Mouse (Mus musculus): ENCODE measurements around the gene Elovl7.

The Elovl7 gene

DNA sequence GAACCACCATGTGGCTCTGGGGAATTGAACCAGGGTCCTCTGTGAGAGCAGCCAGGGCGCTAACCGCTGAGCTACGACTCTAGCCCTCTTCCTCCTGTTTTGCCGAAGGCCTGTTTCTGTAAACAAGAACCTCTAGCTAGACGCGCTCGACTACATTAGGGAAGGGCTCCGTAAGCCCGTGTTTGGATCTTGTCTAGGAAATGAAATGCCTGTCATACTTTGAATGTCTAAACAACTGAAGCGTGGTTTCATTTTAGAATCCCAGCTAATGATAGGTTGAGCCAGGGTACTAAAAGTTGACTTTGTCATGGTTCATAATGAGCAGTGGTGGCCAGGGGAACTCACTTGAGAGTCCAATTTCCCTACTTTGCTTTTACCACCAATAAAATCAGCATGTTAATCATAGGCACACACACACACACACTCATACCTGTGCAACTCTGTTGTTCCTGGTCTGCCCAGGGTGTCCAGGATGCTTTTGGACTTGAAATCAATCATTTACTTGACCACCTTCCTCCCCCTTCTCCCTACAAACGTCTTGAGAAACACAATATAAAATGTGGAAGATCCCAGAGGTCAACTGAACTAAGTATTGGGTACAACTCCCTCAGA lies 31.0 kb downstream of the Elovl7 start:
- DNase-seq = no peak

DNA sequence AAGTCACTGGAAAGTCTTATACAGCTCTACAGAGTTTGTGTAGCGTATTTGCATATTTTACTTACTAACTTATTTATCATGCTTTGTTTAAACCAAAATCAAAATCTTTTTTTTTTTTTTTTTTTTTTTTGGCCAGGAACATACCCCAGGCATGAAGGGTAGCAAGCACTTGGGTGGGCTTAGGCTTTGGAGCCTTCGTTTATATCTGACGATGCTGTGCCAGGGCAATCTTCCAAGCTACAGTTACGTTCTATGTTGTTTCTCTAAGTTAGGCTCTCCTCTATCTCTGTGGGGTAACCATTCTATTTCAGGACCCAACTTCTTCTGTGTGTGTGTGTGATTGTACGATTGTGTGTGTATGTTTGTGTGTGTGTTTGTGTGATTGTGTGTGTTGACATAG lies 36.9 kb downstream of the Elovl7 start:
- no peak for DNase-seq

DNA sequence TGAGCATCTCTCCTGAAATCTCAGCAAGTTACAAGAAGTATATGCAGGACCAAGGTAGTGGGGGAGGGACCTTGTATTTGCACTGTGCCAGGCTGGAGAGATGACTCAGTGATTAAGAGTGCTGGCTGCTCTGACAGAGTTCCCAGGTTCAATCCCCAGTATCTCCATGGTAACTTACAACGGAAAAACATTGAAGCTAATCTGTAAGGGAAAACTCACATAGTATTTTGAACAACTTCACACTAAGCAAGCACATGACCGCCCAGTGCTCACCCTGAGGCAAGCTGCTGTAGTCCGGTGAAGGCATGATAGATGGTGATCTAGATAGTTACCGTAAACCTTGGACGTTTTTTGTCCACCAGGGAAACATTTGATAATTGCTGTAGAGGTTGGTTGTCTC lies 39.8 kb downstream of the Elovl7 start:
- DNase-seq = no peak

DNA sequence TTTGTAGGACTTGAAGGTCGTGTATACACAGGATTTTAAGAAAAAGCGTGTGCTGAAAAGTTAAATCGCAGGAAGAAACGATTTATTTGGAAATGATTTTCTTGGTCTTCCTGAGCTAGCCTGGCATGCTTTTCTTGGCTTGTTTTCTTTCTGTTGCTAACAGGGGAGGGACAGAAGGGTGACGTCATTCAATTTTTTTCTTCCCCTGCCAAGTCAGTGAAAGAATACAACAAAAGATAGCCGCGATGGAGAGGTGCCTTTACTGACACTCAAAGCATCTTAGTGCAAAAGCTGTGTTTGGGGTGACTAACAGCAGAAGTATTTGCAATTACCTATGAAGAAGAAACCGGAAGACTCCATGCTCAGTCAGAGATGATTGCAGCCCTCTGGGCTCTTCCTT lies 48.8 kb downstream of the Elovl7 start:
- no peak for DNase-seq

DNA sequence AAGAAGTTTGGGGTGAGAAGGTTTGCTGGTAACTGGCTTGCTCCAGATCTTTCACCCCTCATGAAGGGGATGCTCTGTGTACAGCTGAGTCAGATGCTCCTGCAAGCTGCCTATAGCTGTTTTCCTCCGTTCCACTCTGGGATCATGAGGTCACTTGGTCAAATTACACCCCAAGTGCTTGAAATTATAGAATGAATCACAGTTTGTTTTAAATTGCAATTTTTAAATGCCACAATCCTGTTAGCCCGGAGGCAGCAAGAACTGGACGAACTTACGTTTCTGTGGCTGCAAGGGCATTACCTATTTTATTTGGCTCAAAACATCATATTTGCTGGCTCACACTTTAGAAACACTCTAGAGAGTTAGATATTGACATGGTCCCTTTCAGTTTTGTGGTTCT lies 51.2 kb downstream of the Elovl7 start:
- no peak for DNase-seq

DNA sequence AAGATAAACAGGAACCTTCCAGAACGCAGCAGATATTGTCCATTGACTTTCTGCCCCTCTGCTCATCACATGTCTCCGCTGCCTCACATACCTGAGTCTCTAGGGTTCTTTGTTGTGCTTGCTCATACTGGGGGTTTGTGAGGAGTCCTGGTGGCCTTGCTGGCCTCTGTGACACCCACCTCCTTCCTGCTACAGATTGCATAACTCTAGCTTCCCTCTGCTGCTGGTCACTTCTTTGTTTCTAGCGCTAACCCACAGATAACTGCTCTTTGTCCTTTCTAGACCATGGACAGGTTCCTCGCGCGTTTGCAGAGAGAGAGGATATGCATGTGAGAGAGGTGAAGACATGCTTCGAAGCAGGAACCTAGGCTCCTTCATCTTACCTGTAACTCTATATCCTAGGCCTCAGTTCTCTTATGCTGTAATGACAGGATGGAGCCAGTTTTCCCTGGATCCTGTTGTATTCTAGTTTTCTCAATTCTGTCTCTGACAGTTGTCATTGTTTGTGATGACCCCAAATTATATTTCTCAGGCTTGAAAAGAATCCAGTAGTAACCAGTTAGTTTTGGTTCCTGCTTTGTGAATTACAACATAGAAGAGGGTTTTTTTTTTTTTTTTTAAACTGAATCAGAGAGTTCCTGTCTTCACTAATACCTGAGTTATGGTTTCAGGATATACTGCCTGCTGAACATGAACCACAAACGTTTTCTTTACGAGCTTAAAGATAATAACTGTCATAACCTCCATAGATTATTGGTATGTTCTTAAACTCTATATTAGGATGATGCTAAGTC lies 53.8 kb downstream of the Elovl7 start:
- no peak for DNase-seq

DNA sequence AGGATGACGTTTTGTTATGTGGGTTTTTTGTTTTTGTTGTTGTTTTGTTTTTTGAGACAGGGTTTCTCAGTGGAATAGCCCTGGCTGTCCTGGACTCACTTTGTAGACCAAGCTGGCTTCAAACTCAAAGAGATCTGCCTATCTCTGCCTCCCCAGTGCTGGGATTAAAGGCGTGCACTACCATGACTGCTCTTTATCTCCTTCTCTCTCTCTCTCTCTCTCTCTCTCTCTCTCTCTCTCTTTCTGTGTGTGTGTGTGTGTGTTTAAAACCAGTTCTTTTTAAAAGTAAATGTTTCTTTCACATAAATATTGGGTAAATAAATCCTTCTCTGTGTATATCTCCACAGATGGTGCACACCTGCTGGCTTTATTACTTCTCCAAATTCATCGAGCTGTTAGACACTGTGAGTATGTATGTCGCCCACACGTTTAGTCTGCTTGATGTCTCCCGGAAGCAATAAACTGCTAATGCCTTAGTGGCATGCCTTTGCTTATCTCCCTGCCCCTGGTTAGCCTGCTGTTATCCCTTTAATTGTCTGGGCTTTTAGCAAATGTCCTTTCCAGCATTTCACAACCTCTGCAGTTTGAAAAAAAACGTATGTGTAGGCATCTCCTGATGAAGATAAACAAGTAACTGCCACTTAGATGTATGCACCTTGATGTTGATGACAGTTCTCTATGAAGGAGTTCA lies 57.4 kb downstream of the Elovl7 start:
- DNase-seq = no peak

DNA sequence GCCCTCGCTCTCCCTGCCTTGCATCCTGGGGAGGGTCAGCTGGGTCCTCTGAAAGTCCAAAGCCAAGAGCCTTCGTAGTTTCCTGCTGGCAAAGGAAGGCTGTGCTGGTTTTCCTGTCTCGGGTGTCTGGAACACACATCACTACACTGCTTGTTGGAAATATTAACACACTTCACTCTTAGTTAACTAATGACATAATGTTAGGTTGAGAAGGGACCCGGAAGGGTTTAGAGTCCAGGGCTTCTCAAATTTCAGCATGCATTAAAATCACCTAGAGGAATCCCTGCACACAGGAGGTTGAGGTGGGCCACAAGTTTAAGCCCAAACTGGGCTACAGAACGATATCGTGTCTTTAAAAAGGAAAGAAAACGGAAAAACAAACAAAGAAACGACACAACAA lies 58.1 kb downstream of the Elovl7 start:
- no peak for DNase-seq

DNA sequence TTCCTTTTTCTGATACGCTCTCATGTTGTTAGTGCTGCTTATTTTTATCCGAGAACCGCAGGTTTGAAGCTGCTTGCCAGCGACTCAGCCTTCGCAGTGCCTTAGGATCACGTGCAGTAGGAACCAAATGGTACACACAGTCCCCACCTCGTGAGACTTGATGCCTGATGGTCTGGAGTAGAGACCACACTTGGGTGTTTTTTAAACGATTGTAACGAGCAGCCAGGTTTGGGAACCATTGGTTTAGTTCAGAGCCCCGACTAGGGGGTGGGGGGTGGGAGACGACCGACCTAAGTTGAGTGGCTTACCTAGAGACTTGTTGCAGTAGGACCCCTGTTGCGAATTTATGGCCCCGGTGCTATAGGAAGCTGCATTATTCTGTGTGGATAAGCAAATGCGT lies 58.8 kb downstream of the Elovl7 start:
- DNase-seq = no peak

DNA sequence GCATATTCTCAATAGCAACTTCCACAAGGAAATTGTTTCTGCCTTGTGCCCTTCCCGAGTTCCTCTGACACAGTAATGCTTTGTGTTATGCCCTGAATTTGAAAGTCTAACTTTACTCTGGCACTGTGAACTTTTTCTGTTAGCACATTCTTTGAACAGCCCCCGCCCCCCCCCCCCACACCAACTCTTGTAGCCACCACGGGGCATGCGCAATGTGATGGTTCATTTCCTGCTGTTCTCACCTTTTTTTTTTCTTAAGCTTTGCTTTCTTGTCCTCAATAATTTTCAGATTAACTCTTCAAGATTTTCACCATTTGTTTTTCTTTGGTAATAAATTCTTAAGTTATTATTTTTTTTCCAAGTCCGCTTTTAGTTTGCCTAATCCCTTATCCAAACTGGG lies 59.3 kb downstream of the Elovl7 start:
- DNase-seq = no peak

DNA sequence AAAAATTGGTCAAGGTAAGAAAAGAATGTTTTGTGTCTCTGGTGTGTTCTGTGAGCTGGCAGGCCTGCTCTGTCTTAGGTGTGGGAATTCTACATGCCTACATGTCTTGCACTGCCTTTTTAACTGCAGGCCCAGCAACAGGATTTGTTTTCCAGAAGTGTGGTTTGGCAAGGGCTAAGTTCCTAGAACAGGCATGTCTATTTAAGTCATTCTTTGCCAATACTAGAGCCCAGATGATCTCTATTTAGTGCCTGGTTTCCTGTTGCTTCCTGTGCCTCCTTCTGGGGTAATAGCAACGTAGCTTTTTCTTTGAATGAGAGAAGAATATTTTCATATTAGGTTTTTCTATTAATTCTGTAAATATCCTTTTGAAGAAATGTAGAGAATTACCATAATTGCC lies 62.4 kb downstream of the Elovl7 start:
- no peak for DNase-seq

DNA sequence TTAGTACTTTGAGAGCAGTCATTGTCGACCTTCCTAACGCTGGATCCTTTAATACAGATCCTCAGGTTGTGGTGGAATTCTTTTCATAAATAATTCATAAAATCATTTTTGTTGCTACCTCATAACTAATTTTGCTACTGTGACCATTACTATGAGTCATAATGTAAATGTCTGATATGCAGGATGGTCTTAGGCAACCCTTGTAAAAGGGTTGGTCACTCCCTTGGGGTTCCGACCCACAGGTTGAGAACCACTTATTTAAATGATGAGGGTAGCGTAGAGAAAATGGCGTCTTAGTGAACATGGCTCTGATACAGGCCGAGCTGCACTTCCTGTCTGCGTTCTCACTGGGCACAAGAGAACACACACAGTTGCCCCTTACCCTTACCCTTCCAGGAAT lies 63.1 kb downstream of the Elovl7 start:
- DNase-seq = no peak

DNA sequence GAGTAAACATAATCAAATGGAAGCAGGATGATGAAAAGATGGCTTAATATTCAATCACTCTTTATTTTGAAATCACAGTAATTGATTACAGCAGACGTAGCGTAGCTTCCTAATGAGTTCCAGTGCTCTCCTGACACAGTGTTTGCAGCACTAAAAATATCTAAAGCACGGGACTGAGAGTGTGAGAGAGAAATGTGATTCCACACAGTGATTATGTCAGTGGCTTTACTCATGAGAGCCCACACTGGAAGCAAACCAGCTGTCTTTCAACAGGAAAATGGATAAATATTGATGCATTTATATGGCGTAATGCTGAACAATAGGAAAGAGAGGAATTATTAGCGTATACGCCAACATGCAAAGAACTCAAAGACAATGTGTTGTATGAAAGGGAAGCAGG lies 64.4 kb downstream of the Elovl7 start:
- no peak for DNase-seq

DNA sequence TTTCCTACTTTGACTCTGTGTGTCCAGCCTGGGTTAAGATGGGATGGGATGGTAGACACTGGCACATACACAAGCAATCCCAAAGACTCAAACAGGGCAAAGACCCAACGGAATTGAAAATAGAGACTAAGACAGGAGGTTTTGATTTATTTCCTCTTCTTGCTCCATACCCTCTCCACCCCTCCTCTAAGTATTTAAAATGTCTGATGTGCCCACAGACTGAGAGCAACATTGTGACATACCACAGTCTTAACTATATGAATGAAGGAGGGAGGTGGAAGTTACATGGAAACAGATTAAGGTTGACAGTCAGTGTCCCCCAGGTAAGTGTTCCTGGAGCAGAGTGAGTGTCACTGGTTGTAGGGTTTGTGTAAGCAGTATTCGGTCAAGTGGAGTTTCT lies 70.1 kb downstream of the Elovl7 start:
- DNase-seq = no peak

DNA sequence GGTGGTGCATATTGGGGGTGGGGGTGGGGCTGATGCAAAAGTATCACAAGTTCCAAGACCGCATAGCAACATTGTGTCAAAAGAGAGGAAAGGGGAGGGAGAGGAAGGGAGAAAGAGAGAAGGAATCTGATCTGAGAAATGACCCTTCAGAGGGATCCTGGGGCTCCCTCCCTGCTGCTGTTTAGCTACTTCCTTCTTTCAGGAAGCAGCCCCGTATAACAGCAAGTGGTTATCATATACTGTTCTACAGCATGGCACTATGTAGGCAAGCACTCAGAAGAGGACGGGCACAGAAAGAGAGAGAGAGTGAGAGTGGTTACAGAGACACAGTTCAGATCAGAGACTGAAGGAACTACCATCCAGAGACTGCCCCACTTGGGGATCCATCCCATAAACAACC lies 73.7 kb downstream of the Elovl7 start:
- DNase-seq = no peak

DNA sequence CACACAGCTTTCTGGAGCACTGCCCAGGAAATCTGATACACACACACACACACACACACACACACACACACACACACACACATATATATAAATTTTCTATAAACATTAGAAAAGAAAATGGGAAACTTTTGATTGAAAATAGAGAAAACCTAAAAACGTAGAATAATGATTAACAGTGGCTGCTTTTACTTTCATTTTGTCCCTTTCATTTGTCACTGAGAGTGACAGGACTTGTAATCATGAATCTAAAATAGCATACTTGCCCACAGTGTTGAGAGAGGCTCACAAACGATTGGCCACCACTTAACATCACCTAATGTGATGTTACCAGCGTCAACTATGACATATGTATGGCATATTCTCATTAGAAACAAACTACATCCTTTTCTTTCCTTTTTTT lies 75.2 kb downstream of the Elovl7 start:
- DNase-seq = no peak

DNA sequence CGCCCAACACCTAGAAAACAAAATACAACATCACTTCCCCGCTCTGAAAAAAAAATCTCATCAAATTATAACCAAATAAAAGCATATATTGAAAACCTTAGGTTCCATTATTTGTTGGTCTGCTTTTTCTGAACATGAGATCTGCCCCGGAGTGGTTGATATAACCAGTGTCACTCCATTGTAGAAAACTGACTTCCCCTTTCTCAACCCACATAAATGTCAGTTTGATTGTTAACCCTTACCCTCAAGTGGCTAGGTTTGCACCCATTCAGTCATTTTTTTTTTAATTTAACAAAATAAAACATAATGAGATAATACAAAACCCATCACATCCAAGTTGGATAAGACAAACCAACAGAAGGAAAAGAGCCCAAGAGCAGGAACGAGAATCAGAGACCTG lies 76.1 kb downstream of the Elovl7 start:
- DNase-seq = no peak

DNA sequence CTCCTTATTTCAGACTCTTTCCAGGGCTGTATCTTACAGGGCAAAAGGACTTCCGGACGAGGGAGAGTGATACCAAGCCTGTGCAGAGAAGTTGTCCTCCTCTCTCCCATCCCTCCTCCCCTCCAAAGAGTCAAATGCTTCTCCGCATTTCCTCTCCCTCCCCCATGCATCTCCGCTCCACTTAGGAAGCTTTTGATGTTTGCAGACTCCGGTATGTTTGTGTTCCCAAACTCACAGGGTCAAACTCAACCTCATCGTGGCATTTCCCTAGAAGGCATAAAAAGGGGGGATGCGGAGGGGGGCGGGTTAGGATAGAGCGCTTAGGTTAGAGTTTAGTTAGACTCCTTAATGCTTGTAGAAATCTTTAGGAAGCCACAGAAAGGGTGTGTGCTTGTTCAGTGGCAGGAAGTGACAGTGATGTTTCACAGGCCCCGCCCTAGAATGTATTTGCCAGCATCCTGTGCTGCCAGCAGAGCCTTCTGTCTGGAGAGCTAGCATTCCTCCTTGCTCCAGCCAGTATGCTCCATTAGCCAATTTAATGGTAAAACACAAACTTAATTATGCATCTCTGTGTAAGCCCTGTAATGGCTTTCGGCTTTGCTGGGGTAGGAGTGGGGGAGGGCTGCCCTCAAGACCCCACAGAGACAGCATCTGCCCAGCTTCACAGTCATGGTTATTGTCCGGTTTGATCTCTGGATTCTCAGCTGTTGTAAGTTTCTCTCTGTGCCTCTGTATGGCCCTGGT lies 83.3 kb downstream of the Elovl7 start:
- peak; percentile 27 to 29 for DNase-seq

DNA sequence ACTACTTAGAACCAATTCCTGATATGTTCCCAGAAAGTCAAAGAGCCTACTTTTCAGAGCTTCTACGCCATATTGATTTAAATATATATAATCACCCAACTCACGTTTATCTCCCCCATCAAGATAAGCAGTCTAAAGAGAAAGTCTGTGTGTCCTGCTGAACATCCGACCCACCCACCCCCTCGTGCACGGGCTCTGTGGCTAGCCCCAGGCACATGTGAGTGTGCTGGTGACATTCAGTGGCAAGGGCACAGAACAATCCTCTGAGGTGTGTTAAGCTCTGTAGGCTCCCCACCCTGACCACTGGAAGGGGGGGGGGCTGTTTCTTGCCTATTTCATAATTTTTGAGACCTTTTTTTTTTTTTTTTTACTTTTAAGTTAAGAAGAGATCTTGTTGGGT lies 84.0 kb downstream of the Elovl7 start:
- no peak for DNase-seq

DNA sequence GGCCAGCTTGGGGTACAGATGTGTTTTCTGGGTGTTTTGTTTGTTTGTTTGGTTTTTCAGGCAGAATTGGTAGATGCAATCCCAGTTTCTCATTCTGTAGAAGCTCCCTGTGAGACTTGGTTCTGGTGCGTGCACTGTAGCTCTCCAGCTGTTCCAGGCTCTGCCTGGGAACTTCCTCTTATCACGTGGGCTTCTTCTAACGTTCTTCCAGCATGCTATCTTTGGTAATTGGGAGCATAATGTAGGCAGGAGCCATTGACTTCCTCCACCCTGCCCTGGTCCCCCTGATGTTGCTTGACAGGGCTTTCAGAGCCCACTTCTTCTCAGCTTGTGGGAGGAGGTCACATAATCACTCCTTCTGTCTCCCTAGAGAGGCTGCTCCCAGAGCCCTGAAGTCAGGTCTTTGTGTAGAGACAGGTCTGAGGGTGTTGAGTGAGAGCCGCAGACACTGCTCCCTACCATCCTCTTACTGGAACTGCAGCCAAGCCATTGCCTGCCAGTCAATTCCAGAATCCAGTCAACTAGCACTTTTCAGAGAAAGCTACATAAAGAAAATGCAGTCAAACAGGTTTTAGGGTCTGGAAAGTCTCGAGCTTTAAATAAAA lies 86.2 kb downstream of the Elovl7 start:
- DNase-seq = no peak

DNA sequence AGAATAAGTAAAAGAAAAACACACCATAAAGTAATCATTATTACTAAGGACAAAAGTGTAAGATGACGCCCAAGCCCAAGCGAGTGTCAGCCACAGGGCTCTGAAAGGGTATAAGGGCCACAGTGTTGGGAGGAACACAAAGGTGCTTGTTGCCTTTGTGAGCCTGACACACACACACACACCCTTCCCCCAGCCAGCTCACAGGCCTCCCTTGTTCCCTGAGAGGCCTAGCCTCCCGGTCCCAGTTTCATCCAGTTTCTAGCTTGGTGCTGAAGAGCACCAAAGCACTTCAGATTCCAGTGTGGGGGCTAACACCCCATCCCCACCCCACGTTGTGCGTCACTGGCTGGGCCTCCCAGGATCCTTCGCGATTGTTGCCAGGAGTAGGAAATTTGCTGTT lies 87.2 kb downstream of the Elovl7 start:
- no peak for DNase-seq

DNA sequence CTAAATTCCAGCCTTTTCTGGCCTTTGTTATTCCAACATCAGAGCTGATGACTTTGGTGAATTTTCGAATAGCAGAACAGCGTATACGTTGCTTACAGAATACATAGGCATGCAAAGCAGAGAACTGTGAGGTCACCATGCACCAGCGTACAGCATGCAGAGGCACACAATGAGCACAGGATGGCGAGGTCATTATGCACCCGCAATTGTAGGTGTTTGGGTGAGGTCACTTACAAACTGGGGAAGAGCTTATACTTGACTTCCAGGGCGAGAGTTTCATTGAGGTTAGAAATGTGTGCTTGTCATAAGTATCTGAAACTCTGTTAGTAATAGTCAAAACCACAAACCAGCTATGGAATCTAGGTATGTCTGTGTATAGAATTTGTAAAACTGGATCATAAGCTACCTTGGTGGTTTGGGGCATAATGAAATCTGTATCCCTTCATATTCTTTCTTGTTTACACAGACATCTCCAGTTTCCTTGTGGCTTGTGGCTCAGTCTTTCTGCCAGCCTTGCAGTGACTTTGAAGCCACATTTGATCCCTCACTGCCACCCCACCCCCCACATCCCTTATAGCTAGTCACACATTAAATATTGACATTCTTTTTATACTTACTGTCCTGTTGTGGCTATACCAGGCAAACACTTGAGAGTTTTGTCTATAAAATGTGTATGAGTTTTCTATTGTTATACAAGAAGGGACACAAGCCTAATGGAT lies 88.9 kb downstream of the Elovl7 start:
- DNase-seq = no peak

Measured in cerebellum, postnatal 14 days (tissue).